Mouse (Mus musculus) heart, postnatal 0 days (tissue): ENCODE data around the gene Rchy1. TPM values are rescaled to one million over a fixed set of nuclear protein-coding genes. Genes with fewer than 3 reads are reported as not detected.

Experiments used
- ATAC-seq: fragments of 200-750 bp; cut with Nextera tagmentation; 2 replicates; pipeline ENCODE4 v1.8.0; 2017; ENCODE audit warnings: low read depth, moderate number of reproducible peaks, moderate library complexity; ENCODE audit not compliant: insufficient read depth
- DNase-seq: peaks from one replicate; pipeline ENCODE4 v3.0.0-alpha.2; 2016; ENCODE audit warnings: low spot score
- H3K27ac ChIP-seq: fragments of 300-500 bp; sonication (generic); 2 replicates; pipeline ENCODE4 v1.5.1; 2014; ENCODE audit warnings: low read depth, mild to moderate bottlenecking
- H3K27me3 ChIP-seq: fragments of 300-500 bp; sonication (generic); 2 replicates; pipeline ENCODE4 v1.6.1; 2014; ENCODE audit warnings: low read length, mixed read lengths; ENCODE audit not compliant: control insufficient read depth, insufficient read depth
- H3K36me3 ChIP-seq: fragments of 300-500 bp; sonication (generic); replicated peaks from 2 replicates; pipeline ENCODE4 v1.6.1; 2014; ENCODE audit warnings: low read length, mixed read lengths; ENCODE audit not compliant: control insufficient read depth, insufficient read depth
- H3K4me1 ChIP-seq: fragments of 300-500 bp; sonication (generic); 2 replicates; pipeline ENCODE4 v1.6.1; 2014; ENCODE audit warnings: antibody characterized with exemption; ENCODE audit not compliant: control insufficient read depth, insufficient read depth
- H3K4me2 ChIP-seq: fragments of 300-500 bp; sonication (generic); 2 replicates; pipeline ENCODE4 v1.6.1; 2014; ENCODE audit warnings: low read depth, mild to moderate bottlenecking, low read length, moderate library complexity
- H3K4me3 ChIP-seq: fragments of 300-500 bp; sonication (generic); 2 replicates; pipeline ENCODE4 v1.5.1; 2014; ENCODE audit warnings: low read depth, low read length
- H3K9ac ChIP-seq: fragments of 300-500 bp; sonication (generic); replicated peaks from 2 replicates; pipeline ENCODE4 v1.6.1; 2014; ENCODE audit warnings: low read depth, low read length, mixed read lengths
- H3K9me3 ChIP-seq: fragments of 300-500 bp; sonication (generic); replicated peaks from 2 replicates; pipeline ENCODE4 v1.6.1; 2016; ENCODE audit warnings: low read length; ENCODE audit not compliant: control insufficient read depth
- CTCF ChIP-seq: IDR thresholded peaks from 2 replicates; pipeline ENCODE4 v1.5.1; 2016; ENCODE audit warnings: antibody characterized with exemption, control low read depth, low read depth
- EP300 ChIP-seq: IDR thresholded peaks from 2 replicates; pipeline ENCODE4 v1.6.1; 2016; ENCODE audit warnings: antibody characterized with exemption, low read depth
- WGBS: fragments of 180-500 bp; shearing (Covaris S2); extraction: QIAGEN DNeasy Blood & Tissue Kit; methylation state at CpG from one replicate; pipeline ENCODE4 v1.1.7; 2014; 5-methylcytosine and 5-hydroxymethylcytosine counted together
- polyA plus RNA-seq: library from polyadenylated mRNA; unstranded; fragments of >200 nt; fragmentation: Nextera tagmentation; extraction: Ambion mirVana; gene quantifications from 2 replicates; pipeline ENCODE4 v1.2.1, GENCODE M21; 2015
- total RNA-seq: library from RNA; depleted of rRNA; stranded (reverse); fragments of >200 nt; gene quantifications from 2 replicates; pipeline ENCODE4 v1.2.3, GENCODE M21; 2014; ENCODE audit warnings: low replicate concordance

The Rchy1 gene
- total and polyA plus RNA-seq, 2 experiments from 2014 or later, result 20.4 to 65.8 TPM

GRCm38 (mm10) chr5:91985721-91986120, 22.9 kb upstream of the Rchy1 start:
- Histone ChIP-seq H3K9me3 (no peaks in the 10 kb centered on the region), H3K27ac (no peak overlapping the region), H3K36me3 (no peaks in the 10 kb centered on the region), H3K4me2 (no peak overlapping the region), H3K4me3 (no peak overlapping the region), H3K27me3 (no peaks in the 10 kb centered on the region), H3K9ac (no peak overlapping the region), H3K4me1 (no peaks in the 10 kb centered on the region)
- DNase-seq, result no peak
- no peak for ATAC-seq
- TF ChIP-seq EP300 (no peak), CTCF (no peak)
- 63% methylated on average over 2 of the region's 2 CpGs for WGBS

GRCm38 (mm10) chr5:91983490-91983889, 20.6 kb upstream of the Rchy1 start:
- TF ChIP-seq CTCF (no peak), EP300 (no peak)
- Histone ChIP-seq H3K36me3 (no peaks in the 10 kb centered on the region), H3K9ac (no peak overlapping the region), H3K4me2 (no peak overlapping the region), H3K9me3 (no peaks in the 10 kb centered on the region), H3K27me3 (no peaks in the 10 kb centered on the region), H3K4me3 (no peak overlapping the region), H3K4me1 (no peaks in the 10 kb centered on the region), H3K27ac (no peak overlapping the region)
- DNase-seq, result no peak
- ATAC-seq, result no peak
- 68% methylated on average over 2 of the region's 2 CpGs for WGBS

GRCm38 (mm10) chr5:91981176-91981840, 18.4 kb upstream of the Rchy1 start:
- Histone ChIP-seq H3K27ac (no peak overlapping the region), H3K4me2 (no peak overlapping the region), H3K9me3 (no peaks in the 10 kb centered on the region), H3K9ac (no peak overlapping the region), H3K36me3 (no peaks in the 10 kb centered on the region), H3K4me3 (no peak overlapping the region), H3K27me3 (no peaks in the 10 kb centered on the region), H3K4me1 (no peaks in the 10 kb centered on the region)
- no peak for TF ChIP-seq CTCF
- no peak for TF ChIP-seq EP300
- 84% methylated on average over 11 of the region's 11 CpGs for WGBS
- ATAC-seq (no peak), DNase-seq (no peak)

- WGBS, result 80% methylated on average over 2 of the region's 2 CpGs
- no peaks in the 10 kb centered on the region for H3K9me3 ChIP-seq
- 0 out of 2 replicates have a peak, but pooled peaks cover 1% of the 10 kb centered on the region for H3K36me3 ChIP-seq
- no peak overlapping the region for H3K4me3 ChIP-seq
- H3K4me1 ChIP-seq, result no peaks in the 10 kb centered on the region
- H3K4me2 ChIP-seq, result no peak overlapping the region
- ATAC-seq (no peak), DNase-seq (no peak)
- no peak overlapping the region for H3K9ac ChIP-seq
- TF ChIP-seq EP300, result no peak
- TF ChIP-seq CTCF, result no peak
- no peaks in the 10 kb centered on the region for H3K27me3 ChIP-seq
- H3K27ac ChIP-seq, result no peak overlapping the region
Measured at GRCm38 (mm10) chr5:91977397-91977770, 14.5 kb upstream of the Rchy1 start.

GRCm38 (mm10) chr5:91976566-91977396, 13.9 kb upstream of the Rchy1 start:
- no peaks in the 10 kb centered on the region for H3K4me1 ChIP-seq
- no peak for DNase-seq
- no peak for ATAC-seq
- H3K9ac ChIP-seq, result no peak overlapping the region
- no peak overlapping the region for H3K27ac ChIP-seq
- TF ChIP-seq EP300 (no peak), CTCF (no peak)
- no peaks in the 10 kb centered on the region for H3K27me3 ChIP-seq
- H3K36me3 ChIP-seq, result 0 out of 2 replicates have a peak, but pooled peaks cover 5% of the 10 kb centered on the region
- H3K9me3 ChIP-seq, result no peaks in the 10 kb centered on the region
- WGBS, result 72% methylated on average over 10 of the region's 10 CpGs
- no peak overlapping the region for H3K4me2 ChIP-seq
- no peak overlapping the region for H3K4me3 ChIP-seq
